Mouse (Mus musculus) hindbrain, embryonic 15.5 days (tissue): ENCODE measurements around the gene Gm12253. TPM values are rescaled to one million over a fixed set of nuclear protein-coding genes. Genes with fewer than 3 reads are reported as not detected.

Source experiments
- polyA plus RNA-seq: library from polyadenylated mRNA; unstranded; fragments of >200 nt; fragmentation: Nextera tagmentation; extraction: Ambion mirVana; gene quantifications from 2 replicates; pipeline ENCODE4 v1.2.1, GENCODE M21; 2015

Gm12253 gene
- polyA plus RNA-seq, 1 experiment from 2014 or later, result not detected

Other genes with a start within 250 kb of the Gm12253 start
- gene Igtp, start 233.0 kb upstream of the Gm12253 start, polyA plus RNA-seq, result 2.2 and 3.3 TPM in 2 replicates
- 1.3 and 1.8 TPM in 2 replicates for gene Irgm2, start 232.9 kb upstream of the Gm12253 start, polyA plus RNA-seq
- not detected in 2 replicates for gene 4930438A08Rik, start 157.8 kb upstream of the Gm12253 start, polyA plus RNA-seq
- 30.2 and 30.8 TPM in 2 replicates for gene Zfp692, start 125.5 kb upstream of the Gm12253 start, polyA plus RNA-seq
- 37.5 and 39.4 TPM in 2 replicates for gene Zfp672, start 102.2 kb upstream of the Gm12253 start, polyA plus RNA-seq
- 48.4 and 51.9 TPM in 2 replicates for gene Sh3bp5l, start 101.8 kb upstream of the Gm12253 start, polyA plus RNA-seq
- 0.39 TPM in 1 of 2 replicates, not detected in the other for gene Lypd8, start 53.5 kb upstream of the Gm12253 start, polyA plus RNA-seq
- gene 1810065E05Rik, start 11.4 kb upstream of the Gm12253 start, polyA plus RNA-seq, result not detected in 2 replicates
- not detected in 2 replicates for gene Lypd9, start 20.4 kb downstream of the Gm12253 start, polyA plus RNA-seq
- gene Olfr30, start 29.7 kb downstream of the Gm12253 start, polyA plus RNA-seq, result not detected in 2 replicates
- not detected in 2 replicates for gene Olfr332, start 60.0 kb downstream of the Gm12253 start, polyA plus RNA-seq
- gene Olfr331, start 70.0 kb downstream of the Gm12253 start, polyA plus RNA-seq, result not detected in 2 replicates
- gene Olfr330, start 102.3 kb downstream of the Gm12253 start, polyA plus RNA-seq, result not detected in 2 replicates
- not detected in 2 replicates for gene Olfr329-ps, start 113.9 kb downstream of the Gm12253 start, polyA plus RNA-seq
- 0.14 TPM in 1 of 2 replicates, not detected in the other for gene Olfr328, start 123.1 kb downstream of the Gm12253 start, polyA plus RNA-seq
- gene Olfr224, start 138.0 kb downstream of the Gm12253 start, polyA plus RNA-seq, result not detected in 2 replicates
- gene Olfr325, start 145.2 kb downstream of the Gm12253 start, polyA plus RNA-seq, result not detected in 2 replicates
- 0.06 and 0.09 TPM in 2 replicates for gene Olfr324, start 162.6 kb downstream of the Gm12253 start, polyA plus RNA-seq
- gene 2210407C18Rik, start 183.5 kb downstream of the Gm12253 start, polyA plus RNA-seq, result not detected in 2 replicates
- not detected in 2 replicates for gene Olfr323, start 197.9 kb downstream of the Gm12253 start, polyA plus RNA-seq
- 0.10 TPM in 1 of 2 replicates, not detected in the other for gene Trim58, start 207.9 kb downstream of the Gm12253 start, polyA plus RNA-seq
- not detected in 2 replicates for gene Olfr322, start 226.2 kb downstream of the Gm12253 start, polyA plus RNA-seq
- gene Olfr320, start 248.5 kb downstream of the Gm12253 start, polyA plus RNA-seq, result not detected in 2 replicates